Mouse (Mus musculus) CH12.LX (cell line): ENCODE measurements at regions not wholly inside any gene's neighbourhood (a gene's known extent, or its start where the extent isn't known, plus 50 kb on each side); places are given as distances from the start of the nearest gene placed in this dataset.

Experiments
- DNase-seq: peaks from one replicate; pipeline ENCODE4 v3.0.0-alpha.2; 2013; ENCODE audit errors: extremely low read depth
- H3K27ac ChIP-seq: 2 replicates; pipeline ENCODE4 v1.5.1; 2012; ENCODE audit warnings: low read depth, mild to moderate bottlenecking, control low read depth, moderate library complexity; ENCODE audit not compliant: insufficient read depth
- H3K27me3 ChIP-seq: replicated peaks from 2 replicates; pipeline ENCODE3; 2012; ENCODE audit warnings: inconsistent platforms
- H3K36me3 ChIP-seq, 2 experiments: replicated peaks in 1 of 2; 2 replicates each; pipeline versions ENCODE3 to v1.6.1; 2012; ENCODE audit warnings: inconsistent platforms in 1 of 2, low read length in 1 of 2, mild to moderate bottlenecking in 1 of 2, mixed read lengths in 1 of 2, moderate library complexity in 1 of 2; ENCODE audit not compliant: control insufficient read depth in 1 of 2, insufficient read depth in 1 of 2
- H3K4me1 ChIP-seq, 2 experiments: 2 replicates each; pipeline ENCODE4 v1.6.1; 2012; ENCODE audit warnings: inconsistent platforms in 1 of 2, moderate library complexity in 1 of 2; ENCODE audit not compliant: insufficient read depth in 2 of 2, control insufficient read depth in 1 of 2
- H3K4me2 ChIP-seq: 2 replicates; pipeline ENCODE4 v1.6.1; 2012; ENCODE audit warnings: low read depth, mild to moderate bottlenecking, control low read depth; ENCODE audit not compliant: poor library complexity, insufficient read depth, severe bottlenecking
- H3K4me3 ChIP-seq, 3 experiments: fragments of 150-350 bp in 1 of 3; sonication (generic) in 1 of 3; replicated peaks in 1 of 3; 2 replicates each; pipeline versions ENCODE3 to v1.5.1; 2011 to 2012; ENCODE audit warnings: low read depth in 2 of 3, low read length in 2 of 3, mild to moderate bottlenecking in 2 of 3, moderate library complexity in 2 of 3, control low read depth in 1 of 3, improper control_type of control experiment in 1 of 3, inconsistent platforms in 1 of 3, mixed read lengths in 1 of 3; ENCODE audit not compliant: poor library complexity in 1 of 3
- H3K79me2 ChIP-seq: replicated peaks from 2 replicates; pipeline ENCODE4 v1.6.1; 2012; ENCODE audit warnings: mild to moderate bottlenecking, moderate library complexity; ENCODE audit not compliant: control insufficient read depth, poor library complexity, insufficient read depth, severe bottlenecking; ENCODE audit errors: extremely low read depth
- H3K9ac ChIP-seq: 2 replicates; pipeline ENCODE4 v1.6.1; 2012; ENCODE audit warnings: low read depth, mild to moderate bottlenecking, control low read depth, moderate library complexity; ENCODE audit not compliant: insufficient read depth
- H3K9me3 ChIP-seq: replicated peaks from 2 replicates; pipeline ENCODE3; 2012; ENCODE audit warnings: low read length, inconsistent platforms, mixed read lengths
- BHLHE40 ChIP-seq: IDR thresholded peaks from 2 replicates; pipeline ENCODE4 v1.6.1; 2011; ENCODE audit warnings: mild to moderate bottlenecking, low read depth, low read length, improper control_type of control experiment
- CHD1 ChIP-seq: IDR thresholded peaks from 2 replicates; pipeline ENCODE4 v1.6.1; 2012; ENCODE audit warnings: low read depth, low read length, improper control_type of control experiment, inconsistent platforms
- CHD2 ChIP-seq: IDR thresholded peaks from 2 replicates; pipeline ENCODE4 v1.6.1; 2011; ENCODE audit warnings: low read length, improper control_type of control experiment
- E2F4 ChIP-seq: IDR thresholded peaks from 2 replicates; pipeline ENCODE4 v1.6.1; 2011; ENCODE audit warnings: low read depth, low read length, improper control_type of control experiment; ENCODE audit not compliant: insufficient replicate concordance
- EP300 ChIP-seq: IDR thresholded peaks from 2 replicates; pipeline ENCODE4 v1.6.1; 2011; ENCODE audit warnings: low read length, improper control_type of control experiment
- GABPA ChIP-seq: IDR thresholded peaks from 2 replicates; pipeline ENCODE4 v1.6.1; 2012; ENCODE audit warnings: low read depth, low read length, improper control_type of control experiment, inconsistent platforms; ENCODE audit not compliant: insufficient replicate concordance
- JUN ChIP-seq: IDR thresholded peaks from 2 replicates; pipeline ENCODE4 v1.6.1; 2011; ENCODE audit warnings: low read depth, mild to moderate bottlenecking, low read length, improper control_type of control experiment, moderate library complexity; ENCODE audit not compliant: insufficient read depth
- JUND ChIP-seq: conservative IDR thresholded peaks from 2 replicates; pipeline ENCODE4 v1.6.1; 2011; ENCODE audit warnings: low read depth, low read length, improper control_type of control experiment
- KAT2A ChIP-seq: IDR thresholded peaks from 2 replicates; pipeline ENCODE4 v1.6.1; 2012; ENCODE audit warnings: low read length, improper control_type of control experiment, inconsistent platforms; ENCODE audit not compliant: insufficient replicate concordance
- MAZ ChIP-seq: IDR thresholded peaks from 2 replicates; pipeline ENCODE4 v1.6.1; 2012; ENCODE audit warnings: low read depth, mild to moderate bottlenecking, inconsistent platforms, low read length, improper control_type of control experiment, moderate library complexity
- MYC ChIP-seq: IDR thresholded peaks from 2 replicates; pipeline ENCODE4 v1.6.1; 2011; ENCODE audit warnings: low read depth, mild to moderate bottlenecking, improper control_type of control experiment, low read length
- NRF1 ChIP-seq: IDR thresholded peaks from 2 replicates; pipeline ENCODE4 v1.6.1; 2014; ENCODE audit warnings: low read depth, mild to moderate bottlenecking, inconsistent platforms, low read length, improper control_type of control experiment, moderate library complexity
- POLR2A ChIP-seq: IDR thresholded peaks from 2 replicates; pipeline ENCODE4 v1.6.1; 2011; ENCODE audit warnings: low read depth, mild to moderate bottlenecking, improper control_type of control experiment, low read length
- POLR2AphosphoS2 ChIP-seq: IDR thresholded peaks from 2 replicates; pipeline ENCODE4 v1.6.1; 2011; ENCODE audit warnings: low read depth, low read length, improper control_type of control experiment
- RAD21 ChIP-seq: IDR thresholded peaks from 2 replicates; pipeline ENCODE4 v1.6.1; 2011; ENCODE audit warnings: low read depth, mild to moderate bottlenecking, low read length, improper control_type of control experiment, moderate library complexity
- RCOR1 ChIP-seq: conservative IDR thresholded peaks from 2 replicates; pipeline ENCODE4 v1.6.1; 2012; ENCODE audit warnings: low read depth, mild to moderate bottlenecking, inconsistent platforms, low read length, improper control_type of control experiment
- SMC3 ChIP-seq: IDR thresholded peaks from 2 replicates; pipeline ENCODE4 v1.6.1; 2011; ENCODE audit warnings: low read depth, low read length, improper control_type of control experiment
- USF1 ChIP-seq: IDR thresholded peaks from 2 replicates; pipeline ENCODE4 v1.6.1; 2014; ENCODE audit warnings: low read depth, mild to moderate bottlenecking, inconsistent platforms, low read length, improper control_type of control experiment
- ZC3H11A ChIP-seq: IDR thresholded peaks from 2 replicates; pipeline ENCODE4 v1.6.1; 2012; ENCODE audit warnings: low read depth, mild to moderate bottlenecking, inconsistent platforms, low read length, improper control_type of control experiment
- ZKSCAN1 ChIP-seq: IDR thresholded peaks from 2 replicates; pipeline ENCODE4 v1.6.1; 2012; ENCODE audit warnings: low read depth, inconsistent platforms, low read length, improper control_type of control experiment, borderline replicate concordance
- ZMIZ1 ChIP-seq: IDR thresholded peaks from 2 replicates; pipeline ENCODE4 v1.6.1; 2012; ENCODE audit warnings: low read depth, mild to moderate bottlenecking, inconsistent platforms, low read length, improper control_type of control experiment
- ZNF384 ChIP-seq: IDR thresholded peaks from 2 replicates; pipeline ENCODE4 v1.6.1; 2012; ENCODE audit warnings: low read depth, low read length, improper control_type of control experiment, inconsistent platforms
- dilution Hi-C: fragments of 300-500 bp; cut with MboI; formaldehyde crosslinking; loops from 2 replicates; pipeline ENCODE4 v1.14.3; 2020; ENCODE audit warnings: low sequenced_read_pairs; ENCODE audit not compliant: extremely low pct_unique_long_range_greater_than_20kb, extremely low pct_ligation_motif_present
- in situ Hi-C: fragments of 300-500 bp; cut with MboI; formaldehyde crosslinking; loops from 3 replicates; pipeline ENCODE4 v1.14.3; 2019; ENCODE audit warnings: low sequenced_read_pairs, low pct_ligation_motif_present, low pct_unique_long_range_greater_than_20kb, mixed read lengths

- H3K9ac ChIP-seq, result no peak overlapping the region
- DNase-seq, result no peak
- H3K79me2 ChIP-seq, result no peaks in the 10 kb centered on the region
- no peak overlapping the region for H3K27ac ChIP-seq
- in situ Hi-C loops (no loop called here), dilution Hi-C loops (no loop called here)
- no peak overlapping the region for H3K4me3 ChIP-seq
- H3K4me2 ChIP-seq, result no peak overlapping the region
- H3K27me3 ChIP-seq, result no peaks in the 10 kb centered on the region
- TF ChIP-seq ZC3H11A (no peak), GABPA (no peak), POLR2A (no peak), NRF1 (no peak), JUN (no peak), MAZ (no peak), ZMIZ1 (no peak), RAD21 (no peak), ZKSCAN1 (no peak), JUND (no peak), USF1 (no peak), EP300 (no peak), MYC (no peak), CHD2 (no peak), BHLHE40 (no peak), KAT2A (no peak)
- no peaks in the 10 kb centered on the region for H3K4me1 ChIP-seq
- no peaks in the 10 kb centered on the region for H3K9me3 ChIP-seq
- no peaks in the 10 kb centered on the region for H3K36me3 ChIP-seq
Observed at GRCm38 (mm10) chr8:127720593-127721290, 637.7 kb upstream of the Nrp1 start.

DNA sequence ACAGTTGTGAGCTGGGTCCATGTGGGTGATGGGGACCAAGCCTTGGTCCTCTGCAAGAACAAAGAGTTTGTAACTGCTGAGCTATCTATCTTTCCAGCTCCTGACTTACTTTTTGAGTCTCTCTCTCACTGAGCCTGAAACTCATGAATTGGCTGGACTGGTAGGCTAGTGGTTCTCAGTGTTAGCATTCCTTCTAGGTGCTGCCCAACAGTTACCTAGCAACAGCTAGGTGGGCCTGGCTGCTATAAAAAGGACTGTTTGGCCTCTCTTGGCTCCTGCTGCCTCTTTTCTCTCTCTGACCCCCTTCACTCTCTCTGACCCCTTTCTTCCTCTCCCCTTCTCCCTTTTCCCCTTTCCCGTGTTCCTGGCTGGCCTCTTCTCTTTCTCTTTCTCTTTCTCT lies 636.8 kb upstream of the Nrp1 start:
- Histone ChIP-seq H3K9me3 (peaks cover 4% of the 10 kb centered on the region), H3K4me1 (no peaks in the 10 kb centered on the region)
- in situ Hi-C loops, result no loop called here

More for the DNA sequence above, 636.8 kb upstream of the Nrp1 start:
- Histone ChIP-seq H3K27me3 (no peaks in the 10 kb centered on the region), H3K4me2 (no peak overlapping the region)
- TF ChIP-seq RCOR1 (no peak), CHD1 (no peak), MAZ (no peak), E2F4 (no peak), EP300 (no peak), CHD2 (no peak), JUND (no peak), ZNF384 (no peak), ZC3H11A (no peak), SMC3 (no peak), POLR2AphosphoS2 (no peak)
- TF ChIP-seq, all 38 proteins: peak for 0
- H3K79me2 ChIP-seq, result no peaks in the 10 kb centered on the region
- DNase-seq, result no peak
- no peaks in the 10 kb centered on the region for H3K36me3 ChIP-seq
- no peak overlapping the region for H3K4me3 ChIP-seq
- dilution Hi-C loops, result no loop called here
- no peak overlapping the region for H3K9ac ChIP-seq
- no peak overlapping the region for H3K27ac ChIP-seq
